Comparison of ENCODE assay signal across 31 mouse cellular contexts in genomic region chr1:189403546-189403945, GRCm38 (mm10). TPM values are rescaled to one million over a fixed set of nuclear protein-coding genes. Genes with fewer than 3 reads are reported as not detected.
DNase-seq lines count a peak whose midpoint lies in the region; ATAC-seq and TF ChIP-seq lines count a peak whose summit lies in the region.
"Had no signal": no experiment of that assay in that cellular context is flagged by ENCODE, and none has a peak within 500 bp of the region (broad histone marks: within the 10 kb centered on the region; RNA-seq: fewer than 3 reads in every experiment).

No protein-coding gene starts in this region.

- no peak overlapping the region for H3K4me2 ChIP-seq in intestine, embryonic 14.5 days (ENCODE audit: low read length)
- no peak overlapping the region for H3K4me2 ChIP-seq in intestine, postnatal 0 days (replicated peaks; ENCODE audit: low read depth)
- H3K4me2 ChIP-seq in intestine, embryonic 15.5 days (replicated peaks) = no peak overlapping the region
- H3K4me2 ChIP-seq in liver, embryonic 12.5 days = no peak overlapping the region
- H3K4me2 ChIP-seq: heart, embryonic 15.5 days; hindbrain, embryonic 14.5 days had no signal

- no peaks in the 10 kb centered on the region for H3K36me3 ChIP-seq in intestine, embryonic 14.5 days (ENCODE audit: control insufficient read depth, insufficient read depth, low read length)
- no peaks in the 10 kb centered on the region for H3K36me3 ChIP-seq in intestine, postnatal 0 days (ENCODE audit: control insufficient read depth, insufficient read depth)
- no peaks in the 10 kb centered on the region for H3K36me3 ChIP-seq in intestine, embryonic 15.5 days
- no peaks in the 10 kb centered on the region for H3K36me3 ChIP-seq in liver, embryonic 12.5 days
- H3K36me3 ChIP-seq: forebrain, embryonic 10.5 days; G1E; heart, embryonic 15.5 days; midbrain, embryonic 10.5 days had no signal

- H3K27me3 ChIP-seq in intestine, embryonic 14.5 days (replicated peaks; ENCODE audit: control insufficient read depth, insufficient read depth, low read length) = no peaks in the 10 kb centered on the region
- H3K27me3 ChIP-seq in intestine, postnatal 0 days (replicated peaks; ENCODE audit: control insufficient read depth, insufficient read depth, low read length) = peaks cover 15% of the 10 kb centered on the region
- H3K27me3 ChIP-seq in intestine, embryonic 15.5 days (replicated peaks) = 0 out of 2 replicates have a peak, but pooled peaks cover 2% of the 10 kb centered on the region
- no peaks in the 10 kb centered on the region for H3K27me3 ChIP-seq in liver, embryonic 12.5 days (replicated peaks)
- H3K27me3 ChIP-seq: CH12.LX; heart, embryonic 15.5 days had no signal

- peak; percentile 16; the same call in 1 of the 2 replicates for ATAC-seq in intestine, embryonic 14.5 days (replicated peaks; ENCODE audit: low FRiP score, low TSS enrichment, low read depth)
- no peak for ATAC-seq in intestine, postnatal 0 days
- peak; percentile 40 for ATAC-seq in intestine, embryonic 15.5 days
- ATAC-seq in liver, embryonic 12.5 days = no peak
- ATAC-seq: forebrain, embryonic 16.5 days; liver, postnatal 0 days; lung, postnatal 0 days; midbrain, embryonic 16.5 days had no signal

- no peak overlapping the region for H3K27ac ChIP-seq in intestine, embryonic 14.5 days (ENCODE audit: low read depth)
- H3K27ac ChIP-seq in intestine, postnatal 0 days (ENCODE audit: low read depth, low read length) = no peak overlapping the region
- H3K27ac ChIP-seq in intestine, embryonic 15.5 days = no peak overlapping the region
- no peak overlapping the region for H3K27ac ChIP-seq in liver, embryonic 12.5 days
- H3K27ac ChIP-seq: forebrain, embryonic 10.5 days; heart, embryonic 15.5 days; hindbrain, embryonic 14.5 days; macrophage; midbrain, embryonic 10.5 days; stomach, postnatal 0 days had no signal

- DNase-seq in intestine, embryonic 14.5 days (ENCODE audit: low spot score) = no peak
- DNase-seq in testis, postnatal 10 days (ENCODE audit: low spot score) = peak; percentile 17
- DNase-seq in testis, postnatal 14 days (ENCODE audit: low spot score) = no peak
- DNase-seq in thymus, postnatal 36 days = no peak
- DNase-seq in thymus, postnatal 0 days (ENCODE audit: low spot score) = no peak
- DNase-seq: adrenal gland, adult 2 months; B cell, adult 2 months; cerebellum, adult 11 months; cerebellum, postnatal 10 days; gastrocnemius, postnatal 25 days; heart, postnatal 36 days; kidney, adult 18-20 months; kidney, postnatal 25 days; left cerebral cortex, postnatal 4 days; liver, postnatal 0 days; thymus, postnatal 25 days had no signal

- H3K9me3 ChIP-seq in intestine, embryonic 14.5 days (ENCODE audit: control insufficient read depth, low read length) = no peaks in the 10 kb centered on the region
- H3K9me3 ChIP-seq in intestine, postnatal 0 days (ENCODE audit: control insufficient read depth) = no peaks in the 10 kb centered on the region
- no peaks in the 10 kb centered on the region for H3K9me3 ChIP-seq in intestine, embryonic 15.5 days
- no peaks in the 10 kb centered on the region for H3K9me3 ChIP-seq in liver, embryonic 12.5 days (replicated peaks)
- H3K9me3 ChIP-seq: forebrain, embryonic 10.5 days; heart, embryonic 15.5 days; midbrain, embryonic 10.5 days had no signal

- WGBS in intestine, embryonic 14.5 days = 20% methylated on average over 6 of the region's 6 CpGs
- WGBS in intestine, postnatal 0 days = 21% methylated on average over 6 of the region's 6 CpGs
- WGBS in intestine, embryonic 15.5 days = 21% methylated on average over 6 of the region's 6 CpGs
- WGBS in liver, embryonic 12.5 days (ENCODE audit: insufficient replicate concordance) = 58% methylated on average over 6 of the region's 6 CpGs

- H3K4me3 ChIP-seq in intestine, embryonic 14.5 days (ENCODE audit: low read depth, low read length) = no peak overlapping the region
- no peak overlapping the region for H3K4me3 ChIP-seq in intestine, postnatal 0 days (ENCODE audit: low read depth, low read length)
- H3K4me3 ChIP-seq in intestine, embryonic 15.5 days (replicated peaks) = no peak overlapping the region
- H3K4me3 ChIP-seq in liver, embryonic 12.5 days = no peak overlapping the region
- H3K4me3 ChIP-seq: forebrain, embryonic 10.5 days; heart, embryonic 15.5 days; midbrain, embryonic 10.5 days; myocyte had no signal

- no peak overlapping the region for H3K9ac ChIP-seq in intestine, embryonic 14.5 days (ENCODE audit: low read length)
- no peak overlapping the region for H3K9ac ChIP-seq in intestine, postnatal 0 days (ENCODE audit: low read depth, low read length)
- H3K9ac ChIP-seq in intestine, embryonic 15.5 days = no peak overlapping the region
- H3K9ac ChIP-seq in liver, embryonic 12.5 days = no peak overlapping the region
- H3K9ac ChIP-seq: heart, embryonic 15.5 days; hindbrain, embryonic 14.5 days; liver, postnatal 0 days had no signal

- TF ChIP-seq CTCF in intestine, postnatal 0 days (IDR thresholded peaks at IDR 0.05; ENCODE audit: low read depth) = no peak

- peaks cover 11% of the 10 kb centered on the region; the same call in 1 of the 2 replicates for H3K4me1 ChIP-seq in intestine, embryonic 14.5 days (replicated peaks; ENCODE audit: control insufficient read depth, insufficient read depth, low read length)
- peaks cover 9% of the 10 kb centered on the region; the same call in 1 of the 2 replicates for H3K4me1 ChIP-seq in intestine, postnatal 0 days (replicated peaks; ENCODE audit: control insufficient read depth, insufficient read depth, low read length)
- 0 out of 2 replicates have a peak, but pooled peaks cover 10% of the 10 kb centered on the region for H3K4me1 ChIP-seq in intestine, embryonic 15.5 days (replicated peaks)
- H3K4me1 ChIP-seq in liver, embryonic 12.5 days = no peaks in the 10 kb centered on the region

RNA-seq across cellular contexts. Expression of gene Kcnk2, which starts 1.5 kb away (rescaled TPM):
- 6.5 and 7.8 TPM in 2 replicates for polyA plus RNA-seq in intestine, embryonic 14.5 days (2014; fragmentation: Nextera tagmentation; extraction: Ambion mirVana)
- polyA plus RNA-seq in intestine, postnatal 0 days (2015; fragmentation: Nextera tagmentation; extraction: Ambion mirVana) = 1.5 and 1.9 TPM in 2 replicates
- polyA plus RNA-seq in intestine, embryonic 15.5 days (2015; fragmentation: Nextera tagmentation; extraction: Ambion mirVana) = 2.7 and 3.3 TPM in 2 replicates
- polyA plus RNA-seq in thymus, postnatal 0 days (2015; fragmentation: Nextera tagmentation; extraction: Ambion mirVana) = 4.6 and 5.3 TPM in 2 replicates
- 0.06 and 0.07 TPM in 2 replicates for polyA plus RNA-seq in liver, embryonic 12.5 days (2016; fragmentation: Nextera tagmentation; extraction: Ambion mirVana)
- polyA plus RNA-seq: G1E; liver, postnatal 0 days; macrophage had no signal

Comparison
In these comparisons a context has a peak if more than half of its experiments do, and no peak if none do; other contexts are left out.
1. ATAC-seq: peak in intestine, embryonic 14.5 days (single experiment) and intestine, embryonic 15.5 days (single experiment); none in intestine, postnatal 0 days (single experiment) and liver, embryonic 12.5 days (single experiment).